Mouse (Mus musculus) yolk sac, embryonic 10.5 days (tissue): ENCODE measurements around the gene Arrdc2.
A peak's percentile ranks its signal among the peaks of the same experiment; 100 is the strongest.

Experiments
- DNase-seq: peaks from one replicate; pipeline ENCODE4 v3.0.0-alpha.2; 2017; ENCODE audit warnings: low spot score

Gene Arrdc2

DNA sequence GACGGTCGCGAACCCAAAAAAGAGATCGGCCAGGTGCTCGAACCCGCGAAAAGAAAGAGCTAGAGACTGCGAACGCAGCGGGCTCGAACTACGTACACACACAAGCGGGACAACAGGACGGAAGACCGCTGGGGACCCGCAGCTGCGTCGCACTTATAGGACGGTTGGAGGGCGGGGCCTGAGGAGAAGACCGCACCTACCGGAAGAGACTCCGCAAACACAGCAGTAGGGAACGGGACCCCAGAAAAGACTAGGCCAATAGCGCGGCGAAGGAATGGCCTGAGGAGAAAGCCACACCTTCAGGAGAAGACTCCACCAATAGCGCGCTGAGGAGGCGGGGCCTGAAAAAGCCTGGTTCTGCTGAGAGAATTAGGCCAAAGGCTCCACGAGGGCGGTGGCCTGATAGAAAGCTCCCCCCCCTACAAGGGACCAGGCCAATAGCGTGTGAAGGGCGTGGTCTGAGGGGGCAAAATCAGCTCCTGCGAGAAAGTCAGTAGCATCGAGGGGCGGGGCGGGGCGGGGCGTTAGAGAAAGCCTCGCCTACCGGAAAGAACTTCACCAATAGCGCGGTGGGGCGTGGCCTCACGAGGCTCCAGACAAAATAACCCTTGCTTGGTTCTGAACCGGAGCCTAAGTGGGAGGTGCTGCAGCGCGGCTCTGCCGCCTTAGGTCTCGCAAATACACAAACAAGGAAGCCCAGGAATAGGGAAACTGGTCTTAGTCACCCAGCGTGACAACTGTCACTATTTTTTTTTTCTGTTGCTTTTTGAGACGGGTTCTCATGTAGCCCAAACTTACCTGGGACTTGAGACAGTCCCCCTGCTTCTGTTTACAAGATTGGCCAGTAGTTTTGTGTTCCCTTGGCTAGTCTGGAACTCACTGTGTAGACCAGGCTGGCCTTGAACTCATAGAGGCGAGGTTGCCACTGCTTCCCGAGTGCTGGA, at the start of gene Arrdc2:
TSS of gene Arrdc2 (minus strand) at position 313 of the 944 bp plus-strand sequence.
- peak; percentile 100 for DNase-seq

DNA sequence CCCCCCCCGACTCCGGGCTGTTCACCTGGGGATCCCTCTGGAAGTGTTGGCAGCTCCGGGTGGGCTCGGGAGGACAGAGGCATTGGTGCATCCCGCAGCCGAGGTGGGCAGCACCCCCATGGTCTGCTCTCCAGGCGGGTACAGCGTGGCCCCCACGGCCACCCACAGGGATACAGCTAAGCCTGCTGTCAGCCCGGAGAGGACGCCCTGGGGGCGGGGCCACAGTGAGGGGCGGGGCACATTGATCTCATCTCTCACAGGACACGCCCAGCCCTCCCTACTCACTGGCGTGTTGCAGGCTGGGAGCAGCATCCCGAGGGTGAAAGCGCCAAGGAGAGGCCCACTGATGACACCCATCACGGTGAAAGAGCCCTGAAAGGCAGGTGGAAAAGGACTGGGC, 48.1 kb upstream of the Arrdc2 start:
- DNase-seq: no peak

DNA sequence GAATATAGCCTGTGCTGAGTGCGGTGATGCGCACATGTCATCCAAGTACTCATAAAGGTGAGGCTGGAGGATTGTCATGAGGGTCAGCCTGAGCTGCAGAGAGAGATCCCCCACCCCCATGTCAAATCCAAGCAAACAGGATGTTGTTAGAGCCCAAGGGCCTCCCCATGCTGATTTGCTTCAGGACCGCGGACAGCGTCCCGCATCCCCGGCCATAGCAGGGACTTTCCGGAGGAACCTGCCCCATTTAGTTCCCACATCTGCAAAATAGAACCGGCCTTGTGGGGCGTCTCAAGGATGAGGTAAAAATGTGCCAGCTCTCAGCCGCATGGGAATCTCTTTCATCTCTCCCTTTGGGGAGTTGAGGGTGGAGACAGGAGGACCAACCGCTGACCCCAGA, 46.1 kb upstream of the Arrdc2 start:
- DNase-seq: no peak

DNA sequence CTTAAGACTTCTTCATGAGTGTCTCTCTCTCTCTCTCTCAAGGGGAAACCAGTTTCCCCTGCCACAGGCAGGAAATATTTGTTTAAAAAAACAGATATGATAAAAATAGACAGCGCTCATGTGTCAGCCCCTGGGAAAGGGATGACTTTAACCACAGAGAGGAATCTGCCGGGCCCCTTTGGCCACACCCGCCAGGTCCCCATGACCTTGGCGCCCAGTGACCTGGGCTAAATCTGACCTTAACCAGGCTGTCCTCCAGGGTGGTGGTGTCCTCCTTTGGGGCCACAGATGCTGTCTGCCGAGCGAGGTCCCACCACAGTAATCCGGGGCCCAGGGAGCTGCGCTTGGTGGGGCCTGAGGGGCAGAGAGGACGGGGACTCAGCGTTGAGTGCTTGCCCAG, 45.2 kb upstream of the Arrdc2 start:
- DNase-seq: no peak

DNA sequence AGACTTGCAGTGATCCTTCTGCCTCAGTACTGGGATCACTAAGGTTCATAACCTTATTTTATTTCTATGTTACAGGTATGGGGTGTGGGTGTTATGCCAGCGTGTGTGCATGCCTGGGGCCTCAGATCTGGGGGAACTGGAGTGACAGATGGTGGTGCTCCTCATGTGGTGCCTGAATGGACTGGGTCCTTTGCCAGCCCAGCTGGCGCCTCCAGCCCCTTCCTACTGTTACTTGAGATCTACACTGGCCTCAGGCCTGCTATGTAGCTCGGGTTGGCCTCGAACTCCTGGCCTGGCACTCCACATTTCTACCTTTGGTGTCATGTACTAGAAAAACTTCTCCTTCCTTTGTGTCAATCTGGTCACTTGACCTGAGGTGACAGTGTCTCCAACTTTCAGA, 44.7 kb upstream of the Arrdc2 start:
- no peak for DNase-seq

DNA sequence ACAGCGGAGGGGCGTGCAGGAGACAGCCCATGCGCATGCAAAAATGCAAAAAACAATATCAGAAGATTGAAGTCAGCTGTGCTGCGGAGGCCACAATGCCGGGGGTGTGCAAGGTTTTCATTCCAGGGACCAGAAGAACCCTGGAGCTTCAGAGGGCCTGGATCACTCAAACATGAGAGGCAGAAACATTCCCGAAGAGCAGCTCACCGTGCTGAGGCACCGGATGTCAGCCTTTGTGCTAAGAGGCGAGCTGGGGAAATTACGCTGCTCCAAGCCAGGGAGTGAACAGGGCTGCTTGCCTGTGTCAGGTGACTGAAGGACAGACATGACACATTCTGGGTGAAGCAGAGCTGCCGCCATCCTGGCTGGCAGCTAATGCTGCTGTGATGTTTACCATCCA, 41.0 kb upstream of the Arrdc2 start:
- DNase-seq: no peak

DNA sequence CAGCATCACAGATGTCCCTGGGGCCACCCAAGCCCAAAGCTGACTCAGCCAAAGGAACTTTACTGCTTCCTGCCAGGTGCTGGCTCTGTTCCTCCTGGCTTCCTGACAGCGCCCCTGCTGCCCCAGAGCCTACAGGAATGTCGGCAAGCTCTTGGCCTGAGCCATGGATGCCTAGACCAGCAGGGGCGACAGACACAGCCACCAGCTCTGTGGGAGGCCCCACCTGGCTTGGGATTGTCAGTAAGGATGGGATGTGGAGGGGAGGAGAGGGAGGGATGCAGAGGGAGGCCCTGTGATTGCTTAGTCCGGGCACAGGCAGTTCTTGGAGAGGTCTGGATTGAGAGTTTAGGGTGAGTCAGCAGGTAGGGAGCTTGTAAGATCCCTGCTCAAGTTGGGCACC, 40.6 kb upstream of the Arrdc2 start:
- no peak for DNase-seq

DNA sequence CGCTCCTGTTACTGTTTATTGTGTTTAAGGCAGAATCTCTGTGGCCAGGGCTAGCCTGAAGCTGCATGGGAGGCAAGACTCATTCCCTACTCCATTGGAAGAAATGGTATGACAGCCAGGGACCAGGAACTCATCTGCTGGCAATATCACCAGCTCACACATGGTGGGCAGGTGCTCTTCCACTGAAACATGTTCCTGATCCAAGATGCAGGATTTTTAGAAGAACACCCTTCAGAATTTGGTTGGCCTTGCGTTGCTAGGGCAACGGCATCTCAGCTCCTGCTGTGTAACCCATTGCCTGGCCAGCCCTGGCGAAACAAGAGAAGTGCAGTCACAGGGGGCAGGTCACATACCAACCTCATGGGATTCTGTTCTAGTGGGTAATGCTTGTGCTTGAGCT, 40.0 kb upstream of the Arrdc2 start:
- DNase-seq: no peak

DNA sequence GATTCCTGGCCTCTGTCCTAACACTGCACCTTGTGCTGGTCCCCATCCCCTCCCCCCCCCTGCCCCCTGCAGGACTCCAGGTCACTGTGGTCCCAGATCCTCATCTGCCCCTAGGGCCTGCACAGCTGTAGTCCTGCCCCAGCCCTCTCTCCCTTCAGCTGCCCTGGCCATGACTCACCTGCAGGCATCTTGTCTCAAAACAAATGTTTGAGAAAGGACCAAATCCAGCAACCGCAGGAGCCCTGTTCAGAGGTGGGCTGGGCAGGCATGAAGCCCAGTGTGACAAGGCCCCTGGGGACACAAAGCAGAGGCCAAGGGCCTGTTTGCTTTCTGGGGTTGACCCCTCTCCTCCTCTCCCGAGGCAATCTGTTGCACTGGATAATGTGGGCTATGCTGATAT, 38.7 kb upstream of the Arrdc2 start:
- no peak for DNase-seq

DNA sequence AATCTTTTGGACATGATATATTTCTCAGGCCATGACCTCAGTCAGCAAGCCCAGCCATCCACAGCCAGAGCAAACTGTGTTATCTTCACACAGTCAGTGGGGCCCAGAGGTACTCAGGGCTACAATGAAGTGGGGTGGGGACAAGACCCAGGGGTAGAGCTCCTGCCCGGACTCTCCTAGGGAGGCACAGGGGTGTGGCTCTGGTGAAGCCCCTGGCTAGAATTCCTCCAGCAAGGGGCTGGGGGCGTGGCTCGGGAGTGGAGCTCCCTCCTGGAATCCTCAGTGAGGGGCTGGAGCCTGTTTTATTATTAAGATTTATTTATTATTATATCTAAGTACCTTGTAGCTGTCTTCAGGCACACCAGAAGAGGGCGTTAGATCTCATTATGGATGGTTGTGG, 36.9 kb upstream of the Arrdc2 start:
- no peak for DNase-seq

DNA sequence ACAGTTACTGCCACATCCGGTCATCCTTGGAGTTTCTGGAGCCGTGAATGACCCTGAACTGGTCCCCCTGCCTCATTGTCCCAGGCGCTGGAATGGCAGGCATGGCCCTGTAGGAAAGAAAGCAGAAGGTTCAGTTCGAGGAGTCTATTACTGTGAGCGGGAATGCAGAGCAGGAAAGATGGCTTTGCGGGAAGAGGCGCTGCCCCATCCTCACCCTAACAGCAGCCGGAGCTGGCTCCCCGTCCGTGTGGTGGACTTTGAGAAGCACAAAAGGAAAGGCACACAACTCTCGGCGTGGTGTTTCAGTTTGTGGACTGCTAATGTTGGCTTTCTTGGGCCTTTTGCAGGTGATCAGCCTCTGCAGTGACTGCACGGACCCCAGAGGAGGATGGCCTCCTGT, 34.9 kb upstream of the Arrdc2 start:
- DNase-seq: no peak

DNA sequence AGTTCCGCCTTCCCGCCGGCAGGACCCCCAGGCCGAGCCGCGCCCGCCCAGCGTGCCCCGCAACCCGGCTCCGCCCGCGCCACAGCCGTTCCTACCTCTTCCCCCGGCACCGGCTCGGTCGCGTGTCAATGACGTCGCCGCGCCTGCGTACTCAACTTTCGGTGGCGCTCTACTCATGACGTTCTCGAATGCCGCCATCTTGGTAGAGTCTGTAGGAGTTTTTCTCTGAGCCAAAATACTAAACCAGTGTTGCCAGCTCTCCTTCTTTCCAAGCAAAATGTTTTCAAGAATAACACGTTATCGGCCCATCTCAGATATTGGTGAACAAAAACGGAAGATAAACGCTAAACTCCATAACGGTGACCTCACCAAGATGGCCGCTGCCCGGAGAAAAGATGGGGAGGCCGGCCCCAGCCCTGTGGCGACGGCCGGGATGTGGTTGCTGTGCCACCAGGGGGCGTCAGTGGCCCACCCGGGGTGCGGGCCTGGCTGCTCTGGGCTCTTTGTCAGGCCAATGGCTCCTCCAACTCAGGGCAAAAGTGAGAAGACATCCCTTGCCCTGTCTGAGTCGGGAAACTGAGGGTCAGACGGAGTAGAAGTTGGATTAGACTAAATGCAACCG, 34.0 kb upstream of the Arrdc2 start, which contains the start of gene Ccdc124:
TSS of gene Ccdc124 (minus strand) at position 572 of the 622 bp plus-strand sequence.
- peak; percentile 95 for DNase-seq

DNA sequence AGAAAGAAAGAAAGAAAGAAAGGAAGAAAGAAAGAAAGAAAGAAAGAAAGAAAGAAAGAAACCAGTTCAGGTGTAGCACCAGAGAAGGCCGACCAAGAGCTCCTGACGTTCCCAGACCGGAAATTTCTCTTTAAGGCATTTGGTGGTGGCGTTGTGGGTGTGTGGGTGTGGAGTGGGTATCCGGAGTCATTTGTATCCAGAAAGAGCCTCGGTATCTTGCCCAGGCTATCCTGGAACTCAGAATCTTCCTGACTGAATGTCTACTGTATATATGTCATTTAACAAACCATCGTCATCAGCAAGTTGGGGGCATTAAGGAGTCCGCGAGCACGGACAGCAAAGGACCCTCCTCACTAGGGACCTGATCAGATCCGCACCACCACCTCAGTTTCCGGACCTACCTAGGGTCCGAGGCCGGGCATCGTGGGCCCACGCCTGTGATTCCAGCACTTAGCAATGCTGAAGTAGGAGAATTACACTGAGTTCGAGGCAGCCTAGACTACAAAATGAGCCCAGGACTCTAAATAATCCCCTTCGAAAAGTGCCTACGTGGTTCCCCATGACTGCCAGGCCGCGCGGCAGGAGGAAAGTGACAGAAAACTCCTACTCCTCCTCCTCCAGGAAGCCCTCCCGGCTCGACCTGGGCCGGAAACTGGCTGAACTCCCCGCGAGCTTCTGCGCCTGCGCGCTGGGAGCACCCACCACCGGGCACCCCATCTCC, 33.3 kb upstream of the Arrdc2 start:
- DNase-seq: no peak

DNA sequence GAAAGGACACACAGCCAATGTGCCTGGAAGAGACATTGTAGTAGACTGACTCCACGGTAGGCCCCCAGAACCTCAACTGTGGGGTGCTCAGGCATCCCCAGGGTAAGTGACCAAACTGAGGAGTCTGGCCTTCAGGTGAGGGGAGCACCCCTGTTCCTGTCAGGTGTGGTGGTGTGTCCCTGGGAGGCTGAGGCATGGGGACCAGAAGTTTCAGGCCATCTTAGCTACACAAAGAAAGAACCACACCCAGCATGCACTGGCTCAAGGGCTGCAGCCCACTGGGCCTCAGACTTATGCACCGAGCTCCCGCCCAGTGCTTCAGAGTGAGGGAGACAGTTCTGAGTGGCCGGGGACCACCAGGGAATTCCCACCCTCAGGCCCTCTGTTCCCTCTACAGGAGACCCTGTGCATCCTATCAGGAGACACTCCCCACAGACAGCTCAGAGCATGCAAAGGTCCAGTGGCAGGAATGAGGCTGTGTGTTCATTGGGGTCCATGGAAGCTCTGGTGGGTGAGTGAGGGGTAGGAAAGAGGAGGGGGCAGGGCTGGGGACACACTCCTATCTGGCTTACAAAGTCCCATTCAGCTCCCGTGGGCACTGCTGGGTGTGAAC, 31.8 kb upstream of the Arrdc2 start:
- DNase-seq: no peak

DNA sequence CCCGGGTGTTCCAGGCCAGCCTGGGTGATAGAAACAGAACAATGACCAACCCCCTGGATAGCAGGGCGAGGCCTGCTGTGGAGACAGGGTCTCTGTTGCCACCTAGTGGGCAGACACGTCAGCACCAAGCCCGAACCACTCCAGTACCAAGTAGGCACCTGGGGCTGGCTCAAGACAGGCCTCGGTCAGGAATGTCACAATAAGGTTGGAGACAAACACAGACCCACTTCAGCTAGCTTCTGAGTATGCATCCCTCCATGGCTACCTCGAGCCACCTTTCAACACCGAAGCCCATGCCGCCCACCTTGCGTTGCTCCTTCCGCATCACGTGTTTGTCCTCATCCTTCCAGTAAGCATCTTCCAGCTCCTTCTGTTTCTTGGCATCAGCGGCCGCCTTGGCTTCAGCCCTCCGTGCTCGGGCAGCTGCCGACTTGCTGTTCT, 30.1 kb upstream of the Arrdc2 start:
- DNase-seq: peak; percentile 60

DNA sequence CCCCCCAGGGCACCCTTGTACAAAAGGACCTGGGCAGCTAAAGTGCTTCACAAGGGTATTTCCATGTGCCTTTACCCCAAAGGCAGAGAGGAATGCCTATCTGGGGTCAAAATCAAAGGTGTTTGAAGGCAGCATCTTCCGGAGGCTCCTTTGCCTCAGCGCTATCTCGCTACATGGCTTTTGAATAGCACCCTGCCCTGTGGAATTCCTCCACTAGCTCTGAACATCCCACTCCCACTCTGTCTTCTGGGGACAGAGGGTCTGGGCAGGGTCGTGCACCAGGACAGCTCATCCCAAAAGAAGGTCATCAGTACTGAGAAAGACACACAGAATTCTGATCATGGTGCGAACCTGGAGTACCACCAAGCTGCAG, 29.7 kb upstream of the Arrdc2 start:
- no peak for DNase-seq

DNA sequence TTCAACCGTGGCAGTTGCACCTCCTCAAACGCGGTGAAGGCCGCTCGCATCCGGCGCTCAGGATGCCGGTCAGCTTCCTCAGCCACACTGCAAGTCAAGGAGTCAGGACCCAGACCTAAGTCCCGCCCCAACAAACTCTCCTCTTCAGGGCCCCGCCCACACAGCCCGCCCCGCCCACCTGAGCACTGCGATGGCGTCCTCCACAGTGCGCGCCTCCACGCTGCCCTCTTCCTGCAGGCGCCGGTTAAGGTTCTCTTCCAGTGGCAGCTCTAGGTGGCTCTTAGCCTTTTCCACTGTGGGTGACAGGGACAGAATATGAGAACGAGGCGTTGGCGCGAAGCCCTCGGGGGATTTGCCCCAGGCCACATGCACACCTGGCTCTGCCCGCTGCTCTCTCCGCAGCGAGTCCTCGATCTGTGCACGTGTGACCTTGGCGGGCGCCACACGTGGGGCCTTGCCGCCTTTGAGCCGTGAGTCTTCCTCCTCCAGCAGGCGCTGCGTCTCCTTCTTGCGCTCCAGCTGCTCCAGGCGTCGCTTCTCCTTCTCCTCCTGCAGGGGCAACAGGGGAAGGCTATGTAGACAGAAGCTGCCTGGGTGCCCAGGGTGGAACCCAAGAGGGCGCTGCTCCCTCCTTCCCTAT, 29.2 kb upstream of the Arrdc2 start:
- peak; percentile 72 for DNase-seq

DNA sequence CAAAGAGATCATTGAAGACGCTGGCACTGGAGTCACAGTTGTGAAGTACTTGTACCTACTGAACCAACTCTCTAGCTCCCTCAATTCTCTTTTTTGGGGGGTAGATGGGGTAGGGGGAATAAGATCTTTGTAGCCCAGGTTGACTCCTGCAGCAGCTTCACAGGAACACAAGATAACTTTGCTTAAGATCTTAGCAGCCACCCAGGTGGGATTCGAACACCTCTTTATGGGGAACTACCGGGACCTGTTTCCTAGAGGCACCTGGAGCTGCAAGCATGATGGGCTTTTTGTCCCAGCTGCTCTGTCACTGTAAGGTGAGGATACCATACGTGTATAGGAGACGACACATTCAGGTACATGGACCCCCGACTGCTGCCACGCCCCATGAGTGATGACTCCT, 27.0 kb upstream of the Arrdc2 start:
- DNase-seq: no peak

DNA sequence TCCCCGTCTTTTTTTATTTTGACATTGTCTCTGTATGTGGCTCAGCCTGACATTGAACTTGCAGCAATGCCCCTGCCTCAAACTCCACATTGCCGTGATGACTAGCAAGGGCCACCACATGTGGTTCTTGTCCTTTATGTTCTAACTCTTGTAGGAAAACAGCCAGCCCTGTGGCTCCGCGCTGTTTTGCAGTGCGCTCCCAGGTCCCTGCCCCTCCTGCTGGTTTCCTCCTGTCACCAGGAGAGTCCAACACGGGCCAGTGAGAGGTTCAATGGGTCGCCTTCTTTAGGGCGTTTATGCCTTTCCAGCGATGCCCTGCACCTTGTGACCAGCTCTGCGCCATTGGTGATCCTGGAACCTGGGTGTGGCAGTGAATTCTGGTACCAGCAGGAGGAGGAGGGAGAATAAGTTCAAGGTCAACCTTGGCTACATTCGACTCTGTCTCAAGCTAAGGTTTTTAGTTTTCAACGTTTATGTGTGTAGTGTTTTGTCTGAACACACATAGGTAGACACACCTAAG, 26.5 kb upstream of the Arrdc2 start:
- no peak for DNase-seq

DNA sequence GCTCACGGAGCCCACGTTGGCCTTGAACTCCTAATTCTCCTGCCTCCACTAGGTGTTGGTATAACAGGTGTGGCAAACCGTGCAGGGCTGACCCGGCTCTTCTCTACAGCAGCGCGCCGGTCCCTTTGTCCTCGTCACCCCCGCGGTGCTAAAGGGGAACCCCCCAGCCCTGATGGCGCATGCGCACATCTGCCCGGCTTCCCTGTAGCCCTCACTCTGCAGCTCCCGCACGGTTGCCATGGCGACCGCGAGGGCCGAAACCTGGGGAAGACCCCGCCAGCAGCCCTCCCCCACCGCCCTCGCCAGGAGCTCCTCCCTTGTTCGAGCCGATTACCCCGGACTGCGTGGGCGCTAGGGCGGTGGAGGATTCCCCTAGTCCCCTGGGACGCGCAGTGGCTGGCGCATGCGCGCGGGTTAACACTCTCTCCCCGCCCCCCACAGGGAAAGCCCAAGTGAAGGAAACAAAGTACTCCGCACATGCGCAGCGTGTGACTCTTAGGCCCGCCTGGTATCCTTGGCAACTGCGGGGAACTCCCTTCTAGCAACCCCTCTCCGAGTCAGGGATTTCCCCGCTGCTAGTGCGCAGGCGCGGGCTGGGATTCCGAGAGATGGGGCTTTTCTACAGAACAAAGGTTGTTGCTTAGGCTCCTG, 26.0 kb upstream of the Arrdc2 start:
- DNase-seq: peak; percentile 99

DNA sequence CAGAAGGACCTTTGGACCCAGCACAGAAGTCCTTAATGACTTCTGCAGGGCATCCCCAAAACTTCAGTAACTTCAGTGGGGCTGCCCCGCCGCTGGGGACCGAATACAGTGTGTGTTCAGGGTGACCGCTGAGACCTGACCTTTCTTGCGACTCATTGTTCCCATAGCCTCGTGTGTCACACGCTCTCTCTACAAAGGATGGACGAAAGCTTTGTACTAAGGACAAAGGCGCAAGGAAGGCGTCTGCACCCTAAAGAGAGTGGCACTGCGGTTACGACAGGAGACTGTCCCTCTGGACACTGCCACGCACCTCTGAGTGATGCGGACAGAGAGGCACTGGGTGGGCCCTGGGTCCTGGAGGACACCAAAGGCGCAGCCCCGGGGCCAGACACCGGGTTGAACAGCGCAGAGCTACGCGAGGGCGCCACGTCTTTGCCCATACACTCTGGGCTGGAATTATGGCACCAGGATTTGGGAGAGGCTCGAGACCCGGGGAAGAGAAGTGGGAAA, 25.2 kb upstream of the Arrdc2 start:
- no peak for DNase-seq
